Mouse (Mus musculus) forebrain, embryonic 11.5 days (tissue): ENCODE data around the gene Fank1. TPM values are rescaled to one million over a fixed set of nuclear protein-coding genes. Genes with fewer than 3 reads are reported as not detected.

ENCODE experiments used
- ATAC-seq: fragments of 200-750 bp; cut with Nextera tagmentation; replicated peaks from 2 replicates; pipeline ENCODE4 v1.8.0; 2017; ENCODE audit warnings: moderate TSS enrichment; ENCODE audit not compliant: low FRiP score
- DNase-seq: peaks from one replicate; pipeline ENCODE4 v3.0.0-alpha.2; 2017; ENCODE audit warnings: low spot score
- H3K27ac ChIP-seq: fragments of 300-500 bp; sonication (generic); 2 replicates; pipeline ENCODE4 v1.5.1; 2014; ENCODE audit warnings: low read depth, low read length
- H3K27me3 ChIP-seq: fragments of 300-500 bp; sonication (generic); 2 replicates; pipeline ENCODE4 v1.6.1; 2014; ENCODE audit warnings: mild to moderate bottlenecking, low read length, mixed read lengths; ENCODE audit not compliant: control insufficient read depth, insufficient read depth
- H3K36me3 ChIP-seq: fragments of 300-500 bp; sonication (generic); 2 replicates; pipeline ENCODE4 v1.6.1; 2014; ENCODE audit warnings: mild to moderate bottlenecking, low read length, moderate library complexity, mixed read lengths; ENCODE audit not compliant: control insufficient read depth, insufficient read depth
- H3K4me1 ChIP-seq: fragments of 300-500 bp; sonication (generic); replicated peaks from 2 replicates; pipeline ENCODE4 v1.6.1; 2014; ENCODE audit warnings: low read length, mixed read lengths; ENCODE audit not compliant: control insufficient read depth, insufficient read depth
- H3K4me2 ChIP-seq: fragments of 300-500 bp; sonication (generic); 2 replicates; pipeline ENCODE4 v1.6.1; 2014; ENCODE audit warnings: low read depth, mild to moderate bottlenecking, low read length, moderate library complexity, mixed read lengths; ENCODE audit not compliant: severe bottlenecking
- H3K4me3 ChIP-seq: fragments of 300-500 bp; sonication (generic); 2 replicates; pipeline ENCODE4 v1.5.1; 2014; ENCODE audit warnings: low read depth, low read length
- H3K9ac ChIP-seq: fragments of 300-500 bp; sonication (generic); 2 replicates; pipeline ENCODE4 v1.6.1; 2014; ENCODE audit warnings: low read length
- H3K9me3 ChIP-seq: fragments of 300-500 bp; sonication (generic); 2 replicates; pipeline ENCODE4 v1.6.1; 2016; ENCODE audit warnings: low read length, mixed read lengths; ENCODE audit not compliant: control insufficient read depth
- WGBS: fragments of 180-500 bp; shearing (Covaris S2); extraction: QIAGEN DNeasy Blood & Tissue Kit; methylation state at CpG from one replicate; pipeline ENCODE4 v1.1.7; 2014; 5-methylcytosine and 5-hydroxymethylcytosine counted together
- polyA plus RNA-seq: library from polyadenylated mRNA; unstranded; fragments of >200 nt; fragmentation: Nextera tagmentation; extraction: Ambion mirVana; gene quantifications from 2 replicates; pipeline ENCODE4 v1.2.1, GENCODE M21; 2014

Fank1 gene
- polyA plus RNA-seq, 1 experiment from 2014 or later: 1.5 TPM

GRCm38 (mm10) chr7:133925771-133926170 is 149.1 kb downstream of the Fank1 start:
- 44% methylated on average over 2 of the region's 2 CpGs for WGBS
- no peak overlapping the region for H3K4me3 ChIP-seq

DNA sequence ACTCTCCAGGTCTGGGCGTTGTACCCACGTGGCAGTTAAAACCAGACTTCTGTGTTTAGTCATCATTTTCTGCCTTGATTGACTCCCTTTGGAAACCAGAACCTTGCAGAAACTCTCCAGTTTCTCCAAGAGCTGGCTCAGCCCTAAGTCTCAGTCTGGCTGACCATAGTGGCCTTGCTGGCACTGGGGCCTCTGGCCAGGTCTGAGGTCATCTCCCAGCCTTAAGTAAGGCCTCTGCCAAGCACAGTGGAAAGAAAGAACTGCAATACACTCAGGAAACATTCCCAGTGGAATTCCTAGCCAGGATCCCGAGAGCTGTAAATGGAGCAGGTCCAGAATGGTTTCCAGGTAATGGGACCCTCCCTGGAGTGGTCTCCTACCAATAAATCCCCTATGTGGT is 152.3 kb downstream of the Fank1 start:
- H3K4me2 ChIP-seq: no peak overlapping the region
- no peaks in the 10 kb centered on the region for H3K27me3 ChIP-seq
- no peak overlapping the region for H3K4me3 ChIP-seq
- no peak overlapping the region for H3K27ac ChIP-seq
- DNase-seq (no peak), ATAC-seq (no peak)
- H3K36me3 ChIP-seq: no peaks in the 10 kb centered on the region
- no peak overlapping the region for H3K9ac ChIP-seq
- no peaks in the 10 kb centered on the region for H3K4me1 ChIP-seq
- WGBS: 90% methylated on average over 3 of the region's 3 CpGs
- no peaks in the 10 kb centered on the region for H3K9me3 ChIP-seq

More at GRCm38 (mm10) chr7:133925771-133926170, 149.1 kb downstream of the Fank1 start:
- Histone ChIP-seq H3K27ac (no peak overlapping the region), H3K36me3 (no peaks in the 10 kb centered on the region), H3K9ac (no peak overlapping the region), H3K4me2 (no peak overlapping the region), H3K27me3 (no peaks in the 10 kb centered on the region), H3K4me1 (no peaks in the 10 kb centered on the region), H3K9me3 (no peaks in the 10 kb centered on the region)
- DNase-seq (peak; percentile 27), ATAC-seq (no peak)

Other genes with a start within 250 kb of the Fank1 start
- not detected in 2 replicates for gene Tex36, start 174.7 kb upstream of the Fank1 start, polyA plus RNA-seq
- gene Edrf1, start 139.3 kb upstream of the Fank1 start, polyA plus RNA-seq: 32.2 and 36.1 TPM in 2 replicates
- gene Mmp21, start 96.8 kb upstream of the Fank1 start, polyA plus RNA-seq: not detected in 2 replicates
- gene Bccip, start 67.5 kb upstream of the Fank1 start, polyA plus RNA-seq: 171 and 180 TPM in 2 replicates
- gene Uros, start 66.8 kb upstream of the Fank1 start, polyA plus RNA-seq: 37.6 and 39.0 TPM in 2 replicates
- gene Dhx32, start 5.9 kb downstream of the Fank1 start, polyA plus RNA-seq: 75.4 and 78.6 TPM in 2 replicates